Mouse (Mus musculus) ES-E14 (cell line): Measurements from ENCODE around the gene Kctd15.

Experiments used
- CHD2 ChIP-seq: IDR thresholded peaks from 2 replicates; pipeline ENCODE4 v1.6.1; 2014; ENCODE audit warnings: mild to moderate bottlenecking, low read depth, low read length, inconsistent platforms
- MAFK ChIP-seq: IDR thresholded peaks from 2 replicates; pipeline ENCODE4 v1.6.1; 2014; ENCODE audit warnings: mild to moderate bottlenecking, low read depth, low read length, inconsistent platforms; ENCODE audit not compliant: insufficient read depth
- ZC3H11A ChIP-seq: IDR thresholded peaks from 2 replicates; pipeline ENCODE4 v1.6.1; 2012; ENCODE audit warnings: low read depth, mild to moderate bottlenecking, inconsistent platforms, low read length, borderline replicate concordance
- ZNF384 ChIP-seq: IDR thresholded peaks from 2 replicates; pipeline ENCODE4 v1.6.1; 2012; ENCODE audit warnings: low read depth, low read length, inconsistent platforms

GRCm38 (mm10) chr7:34669336-34669735 lies 12.8 kb upstream of the Kctd15 start:
- no peak for TF ChIP-seq ZC3H11A
- no peak for TF ChIP-seq MAFK
- TF ChIP-seq CHD2: no peak
- no peak for TF ChIP-seq ZNF384
